Mouse (Mus musculus) forebrain, embryonic 16.5 days (tissue): ENCODE measurements at regions not wholly inside any gene's neighbourhood (a gene's known extent, or its start where the extent isn't known, plus 50 kb on each side); places are given as distances from the start of the nearest gene placed in this dataset.
A peak's percentile ranks its signal among the peaks of the same experiment; 100 is the strongest.

Source experiments
- ATAC-seq: fragments of 200-750 bp; cut with Nextera tagmentation; 2 replicates; pipeline ENCODE4 v1.8.0; 2017; ENCODE audit warnings: mild to moderate bottlenecking, moderate library complexity
- H3K27ac ChIP-seq: fragments of 300-500 bp; sonication (generic); 2 replicates; pipeline ENCODE4 v1.5.1; 2014; ENCODE audit warnings: low read length, control low read depth
- H3K27me3 ChIP-seq: fragments of 300-500 bp; sonication (generic); replicated peaks from 2 replicates; pipeline ENCODE4 v1.6.1; 2014; ENCODE audit warnings: low read length; ENCODE audit not compliant: control insufficient read depth, insufficient read depth
- H3K36me3 ChIP-seq: fragments of 300-500 bp; sonication (generic); 2 replicates; pipeline ENCODE4 v1.6.1; 2014; ENCODE audit not compliant: control insufficient read depth, insufficient read depth
- H3K4me1 ChIP-seq: fragments of 300-500 bp; sonication (generic); replicated peaks from 2 replicates; pipeline ENCODE4 v1.6.1; 2014; ENCODE audit warnings: low read length; ENCODE audit not compliant: control insufficient read depth, insufficient read depth
- H3K4me2 ChIP-seq: fragments of 300-500 bp; sonication (generic); 2 replicates; pipeline ENCODE4 v1.6.1; 2014; ENCODE audit warnings: mild to moderate bottlenecking, low read length, control low read depth
- H3K4me3 ChIP-seq: fragments of 300-500 bp; sonication (generic); replicated peaks from 2 replicates; pipeline ENCODE4 v1.5.1; 2014; ENCODE audit warnings: mild to moderate bottlenecking, low read length, control low read depth
- H3K9ac ChIP-seq: fragments of 300-500 bp; sonication (generic); replicated peaks from 2 replicates; pipeline ENCODE4 v1.6.1; 2014; ENCODE audit warnings: low read depth, low read length, control low read depth
- H3K9me3 ChIP-seq: fragments of 300-500 bp; sonication (generic); 2 replicates; pipeline ENCODE4 v1.6.1; 2016; ENCODE audit warnings: low read length; ENCODE audit not compliant: control insufficient read depth
- WGBS: fragments of 180-500 bp; shearing (Covaris S2); extraction: QIAGEN DNeasy Blood & Tissue Kit; methylation state at CpG from one replicate; pipeline ENCODE4 v1.1.7; 2014; 5-methylcytosine and 5-hydroxymethylcytosine counted together

- Histone ChIP-seq H3K9ac (no peak overlapping the region), H3K9me3 (no peaks in the 10 kb centered on the region), H3K27ac (no peak overlapping the region), H3K4me2 (no peak overlapping the region), H3K4me3 (no peak overlapping the region), H3K27me3 (no peaks in the 10 kb centered on the region), H3K36me3 (no peaks in the 10 kb centered on the region), H3K4me1 (peaks cover 16% of the 10 kb centered on the region)
- no peak for ATAC-seq
- WGBS, result 28% methylated on average over 4 of the region's 4 CpGs
Observed at GRCm38 (mm10) chr1:75842396-75842795, 296.3 kb downstream of the Slc4a3 start.

GRCm38 (mm10) chr1:75843326-75843725 is 297.3 kb downstream of the Slc4a3 start:
- Histone ChIP-seq H3K4me2 (no peak overlapping the region), H3K4me1 (peaks cover 16% of the 10 kb centered on the region), H3K4me3 (no peak overlapping the region), H3K27me3 (no peaks in the 10 kb centered on the region), H3K9me3 (no peaks in the 10 kb centered on the region), H3K9ac (no peak overlapping the region), H3K36me3 (no peaks in the 10 kb centered on the region), H3K27ac (no peak overlapping the region)
- 93% methylated on average over 6 of the region's 6 CpGs for WGBS
- no peak for ATAC-seq

DNA sequence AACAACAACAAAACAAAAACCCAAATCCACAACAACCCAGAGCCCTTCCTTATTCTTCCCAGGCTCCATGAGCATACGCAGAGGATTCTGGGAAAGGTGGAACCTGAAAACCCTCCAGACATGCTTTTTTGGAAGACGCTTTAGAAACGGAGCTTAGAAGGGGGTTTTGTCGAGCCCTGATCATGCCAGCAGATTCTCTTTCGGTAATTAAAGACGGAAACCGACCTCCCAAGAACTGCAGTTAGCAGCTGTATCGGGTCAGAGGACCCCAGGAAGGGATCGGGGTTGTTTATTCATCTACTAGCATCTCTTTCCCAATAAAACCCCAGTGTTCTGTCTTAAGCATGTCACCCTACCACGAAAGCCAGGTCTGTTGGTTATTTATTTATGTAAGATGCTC is 298.1 kb downstream of the Slc4a3 start:
- WGBS, result 69% methylated on average over 10 of the region's 10 CpGs
- ATAC-seq, result no peak
- H3K9ac ChIP-seq, result no peak overlapping the region
- H3K4me1 ChIP-seq, result peaks cover 16% of the 10 kb centered on the region
- H3K4me3 ChIP-seq, result no peak overlapping the region
- no peak overlapping the region for H3K27ac ChIP-seq
- no peak overlapping the region for H3K4me2 ChIP-seq
- H3K9me3 ChIP-seq, result no peaks in the 10 kb centered on the region
- no peaks in the 10 kb centered on the region for H3K36me3 ChIP-seq
- no peaks in the 10 kb centered on the region for H3K27me3 ChIP-seq

DNA sequence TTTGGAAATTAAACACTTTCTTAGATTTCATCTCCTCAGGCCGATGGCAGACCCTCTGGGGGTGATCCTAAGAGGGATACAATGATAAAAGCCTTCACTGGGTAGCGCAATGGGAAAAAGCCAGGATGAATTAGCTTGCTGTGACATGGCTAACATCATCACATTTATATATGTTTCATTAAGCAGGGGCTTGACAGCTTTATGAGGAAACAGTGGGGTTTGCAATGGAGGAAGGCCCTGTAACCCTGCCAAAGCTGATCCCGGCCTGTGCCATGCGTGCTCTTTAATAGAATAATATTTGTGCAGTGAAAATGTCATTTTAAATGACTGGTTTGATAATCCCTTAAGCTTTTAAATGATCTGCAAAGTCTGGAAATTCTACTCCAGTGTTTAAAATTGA is 298.5 kb downstream of the Slc4a3 start:
- H3K36me3 ChIP-seq, result no peaks in the 10 kb centered on the region
- no peak overlapping the region for H3K4me3 ChIP-seq
- WGBS, result 57% methylated on average over 4 of the region's 4 CpGs
- H3K27me3 ChIP-seq, result no peaks in the 10 kb centered on the region
- no peaks in the 10 kb centered on the region for H3K9me3 ChIP-seq
- H3K27ac ChIP-seq, result no peak overlapping the region
- no peak overlapping the region for H3K4me2 ChIP-seq
- H3K4me1 ChIP-seq, result peaks cover 16% of the 10 kb centered on the region
- ATAC-seq, result no peak
- no peak overlapping the region for H3K9ac ChIP-seq

DNA sequence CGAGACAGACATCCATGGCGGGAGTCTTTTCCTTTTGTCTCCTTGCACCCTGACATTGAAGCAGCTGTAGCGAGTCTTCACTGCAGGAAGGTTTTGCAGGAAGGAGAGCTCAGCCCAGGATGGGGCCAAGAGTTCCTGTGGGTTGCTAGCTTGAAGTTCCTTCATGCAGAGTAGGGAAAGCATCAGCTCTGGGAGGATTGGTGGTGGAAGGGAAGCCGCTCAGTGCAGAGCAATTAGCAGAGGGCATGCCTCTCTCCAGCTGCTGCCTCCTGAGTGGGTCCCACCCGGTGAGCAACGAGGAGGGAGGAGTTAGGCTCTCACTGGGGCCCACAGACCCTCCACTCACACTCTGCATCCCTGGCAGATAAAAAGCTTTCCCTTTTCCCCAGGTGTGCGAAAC is 298.9 kb downstream of the Slc4a3 start:
- Histone ChIP-seq H3K27me3 (no peaks in the 10 kb centered on the region), H3K4me2 (no peak overlapping the region), H3K4me3 (no peak overlapping the region), H3K27ac (peak overlapping the region; percentile 24; the same call in 1 of the 2 replicates), H3K36me3 (no peaks in the 10 kb centered on the region), H3K9ac (no peak overlapping the region), H3K4me1 (peaks cover 16% of the 10 kb centered on the region), H3K9me3 (no peaks in the 10 kb centered on the region)
- peak; percentile 47; the same call in 1 of the 2 replicates for ATAC-seq
- 21% methylated on average over 7 of the region's 7 CpGs for WGBS

GRCm38 (mm10) chr1:75845771-75846535 is 299.9 kb downstream of the Slc4a3 start:
- Histone ChIP-seq H3K4me2 (no peak overlapping the region), H3K4me1 (peaks cover 16% of the 10 kb centered on the region), H3K4me3 (no peak overlapping the region), H3K9ac (no peak overlapping the region), H3K27me3 (no peaks in the 10 kb centered on the region), H3K9me3 (no peaks in the 10 kb centered on the region), H3K36me3 (no peaks in the 10 kb centered on the region), H3K27ac (no peak overlapping the region)
- ATAC-seq, result no peak
- WGBS, result 82% methylated on average over 4 of the region's 4 CpGs

DNA sequence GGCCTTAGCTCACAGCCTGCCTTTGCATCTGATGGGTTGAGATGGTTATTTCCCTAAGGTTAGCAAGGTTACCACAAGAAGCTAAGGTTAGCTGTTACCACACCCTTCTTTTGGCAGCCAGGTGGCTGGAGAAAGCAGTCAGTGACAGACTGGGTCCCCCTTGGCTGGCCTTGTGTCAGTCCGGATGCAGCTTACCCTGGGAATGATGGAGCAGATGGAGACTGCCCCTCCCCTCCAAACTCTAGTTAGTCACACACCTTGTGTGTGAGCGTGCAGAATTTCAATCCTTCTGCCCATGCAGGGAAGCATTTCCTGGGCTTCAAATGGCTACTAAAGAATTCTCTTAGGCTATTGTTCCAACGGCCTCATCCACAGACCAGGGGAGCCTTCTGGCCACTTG is 301.6 kb downstream of the Slc4a3 start:
- 21% methylated on average over 3 of the region's 3 CpGs for WGBS
- peaks cover 11% of the 10 kb centered on the region for H3K4me1 ChIP-seq
- no peak for ATAC-seq
- H3K9me3 ChIP-seq, result no peaks in the 10 kb centered on the region
- no peaks in the 10 kb centered on the region for H3K27me3 ChIP-seq
- no peak overlapping the region for H3K4me2 ChIP-seq
- H3K4me3 ChIP-seq, result no peak overlapping the region
- H3K9ac ChIP-seq, result no peak overlapping the region
- no peaks in the 10 kb centered on the region for H3K36me3 ChIP-seq
- no peak overlapping the region for H3K27ac ChIP-seq

DNA sequence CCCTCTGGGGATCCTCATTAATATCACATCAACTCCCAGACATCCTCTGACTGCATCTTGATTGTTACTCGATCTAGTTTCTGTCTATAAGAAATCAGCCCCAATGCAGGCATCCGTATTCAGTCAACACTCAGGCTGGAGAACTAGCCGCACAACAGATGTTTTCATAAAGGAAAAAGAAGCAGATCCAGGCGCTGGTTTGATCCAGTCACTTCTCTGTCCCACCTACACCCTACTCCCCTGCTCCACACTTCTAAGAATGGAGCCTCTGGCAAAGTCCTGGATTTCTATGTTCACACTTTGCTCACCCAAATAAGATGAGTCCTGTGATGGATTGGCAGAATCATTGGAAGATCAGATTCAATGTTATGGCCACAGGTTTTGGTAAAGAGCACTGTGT is 302.4 kb downstream of the Slc4a3 start:
- Histone ChIP-seq H3K27me3 (no peaks in the 10 kb centered on the region), H3K4me3 (no peak overlapping the region)

DNA sequence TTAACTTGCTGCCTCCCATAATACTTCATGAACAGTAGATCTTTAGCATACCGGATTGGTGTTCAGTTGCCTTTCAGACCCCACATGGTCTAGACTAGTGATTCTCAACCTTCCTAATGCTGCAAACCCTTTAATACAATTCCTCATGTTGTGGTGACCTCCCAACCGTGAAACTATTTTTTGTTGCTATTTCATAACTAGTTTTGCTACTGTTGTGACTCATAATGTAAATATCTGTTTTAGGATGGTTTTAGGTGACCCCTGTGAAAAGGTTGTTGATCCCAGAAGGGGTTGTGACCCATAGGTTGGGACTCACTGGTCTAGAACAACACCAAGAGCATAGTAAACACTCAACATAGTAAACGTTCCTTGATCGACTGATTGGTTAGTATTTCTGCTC is 304.1 kb downstream of the Slc4a3 start:
- H3K9me3 ChIP-seq, result no peaks in the 10 kb centered on the region
- no peak overlapping the region for H3K9ac ChIP-seq
- no peak overlapping the region for H3K4me3 ChIP-seq
- no peaks in the 10 kb centered on the region for H3K36me3 ChIP-seq
- H3K4me2 ChIP-seq, result no peak overlapping the region
- no peak for ATAC-seq
- peaks cover under 1% of the 10 kb centered on the region; the same call in 1 of the 2 replicates for H3K4me1 ChIP-seq
- H3K27me3 ChIP-seq, result no peaks in the 10 kb centered on the region
- H3K27ac ChIP-seq, result no peak overlapping the region
- 94% methylated on average over 4 of the region's 4 CpGs for WGBS

More for the DNA sequence above, 302.4 kb downstream of the Slc4a3 start:
- Histone ChIP-seq H3K36me3 (no peaks in the 10 kb centered on the region), H3K4me1 (peaks cover 11% of the 10 kb centered on the region), H3K4me2 (no peak overlapping the region), H3K27ac (no peak overlapping the region), H3K9ac (no peak overlapping the region), H3K9me3 (no peaks in the 10 kb centered on the region)
- WGBS, result 81% methylated on average over 4 of the region's 4 CpGs
- no peak for ATAC-seq
